Mouse (Mus musculus): ENCODE data around the gene Nemp2. TPM values are rescaled to one million over a fixed set of nuclear protein-coding genes. Genes with fewer than 3 reads are reported as not detected.
A peak's percentile ranks its signal among the peaks of the same experiment; 100 is the strongest.
"Not testable (repeated sequence)": the region's sequence is repeated elsewhere in the genome, so short reads cannot be mapped to it uniquely, and the experiment has no call there.

Nemp2 gene
- polyA plus RNA-seq, 1 experiment from 2014 or later, result 12.3 TPM

DNA sequence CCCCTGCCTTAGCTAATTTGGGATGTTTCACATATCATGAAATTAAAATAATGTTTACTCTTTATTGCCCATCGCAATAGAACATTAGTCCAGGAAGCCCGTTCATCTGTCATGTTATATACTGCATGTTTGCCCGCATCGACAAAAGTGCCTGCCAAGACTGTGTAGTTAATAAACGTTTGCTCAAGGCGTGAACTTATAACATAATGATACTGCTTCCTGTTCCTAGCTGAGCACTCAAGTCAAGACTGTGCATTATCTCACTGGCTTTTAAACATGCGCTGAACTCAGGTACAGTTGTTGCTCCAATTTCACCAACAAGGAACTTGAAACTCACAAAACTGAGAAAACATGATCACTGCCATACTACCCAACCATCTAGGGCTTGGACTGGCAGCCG, 57.1 kb downstream of the Nemp2 start:
- H3K9ac ChIP-seq (ENCODE audit: low read length), result no peak overlapping the region
- H3K27ac ChIP-seq (ENCODE audit: low read depth), result no peak overlapping the region
- H3K4me1 ChIP-seq (replicated peaks; ENCODE audit: control insufficient read depth, insufficient read depth, low read length), result no peaks in the 10 kb centered on the region
- H3K4me2 ChIP-seq (ENCODE audit: low read length), result no peak overlapping the region
- no peaks in the 10 kb centered on the region for H3K36me3 ChIP-seq (ENCODE audit: control insufficient read depth, insufficient read depth, low read length)
- H3K9me3 ChIP-seq (ENCODE audit: control insufficient read depth, low read length), result no peaks in the 10 kb centered on the region
- 0 out of 2 replicates have a peak, but pooled peaks have one; percentile 62 for ATAC-seq (replicated peaks; ENCODE audit: low FRiP score, low TSS enrichment, low read depth)
- H3K4me3 ChIP-seq (ENCODE audit: low read depth, low read length), result no peak overlapping the region
- DNase-seq (ENCODE audit: low spot score), result no peak
- no peaks in the 10 kb centered on the region for H3K27me3 ChIP-seq (replicated peaks; ENCODE audit: control insufficient read depth, insufficient read depth, low read length)
- WGBS, result 60% methylated on average over 8 of the region's 8 CpGs

- ATAC-seq (replicated peaks; ENCODE audit: low FRiP score, low TSS enrichment, low read depth); H3K9ac ChIP-seq (ENCODE audit: low read length); H3K36me3 ChIP-seq (ENCODE audit: control insufficient read depth, insufficient read depth, low read length); H3K27ac ChIP-seq (ENCODE audit: low read depth); H3K9me3 ChIP-seq (ENCODE audit: control insufficient read depth, low read length); H3K4me1 ChIP-seq (replicated peaks; ENCODE audit: control insufficient read depth, insufficient read depth, low read length); H3K4me3 ChIP-seq (ENCODE audit: low read depth, low read length); H3K4me2 ChIP-seq (ENCODE audit: low read length); DNase-seq (ENCODE audit: low spot score); H3K27me3 ChIP-seq (replicated peaks; ENCODE audit: control insufficient read depth, insufficient read depth, low read length): not testable (repeated sequence)
- 92% methylated on average over 13 of the region's 13 CpGs for WGBS
Measured at GRCm38 (mm10) chr1:52694456-52694855, 64.0 kb downstream of the Nemp2 start.

Other genes with a start within 250 kb of the Nemp2 start
- gene Nab1, start 130.0 kb upstream of the Nemp2 start, polyA plus RNA-seq (2014; fragmentation: Nextera tagmentation; extraction: Ambion mirVana), result 10.2 and 11.1 TPM in 2 replicates
- gene Mfsd6, start 96.8 kb downstream of the Nemp2 start, polyA plus RNA-seq (2014; fragmentation: Nextera tagmentation; extraction: Ambion mirVana), result 3.7 and 4.3 TPM in 2 replicates
- gene Inpp1, start 187.0 kb downstream of the Nemp2 start, polyA plus RNA-seq (2014; fragmentation: Nextera tagmentation; extraction: Ambion mirVana), result 7.6 and 11.0 TPM in 2 replicates
- gene Hibch, start 214.2 kb downstream of the Nemp2 start, polyA plus RNA-seq (2014; fragmentation: Nextera tagmentation; extraction: Ambion mirVana), result 16.8 and 19.1 TPM in 2 replicates